Mouse (Mus musculus): Measurements from ENCODE around the gene Riox1.
"Not testable (repeated sequence)": the region's sequence is repeated elsewhere in the genome, so short reads cannot be mapped to it uniquely, and the experiment has no call there.

The Riox1 gene

DNA sequence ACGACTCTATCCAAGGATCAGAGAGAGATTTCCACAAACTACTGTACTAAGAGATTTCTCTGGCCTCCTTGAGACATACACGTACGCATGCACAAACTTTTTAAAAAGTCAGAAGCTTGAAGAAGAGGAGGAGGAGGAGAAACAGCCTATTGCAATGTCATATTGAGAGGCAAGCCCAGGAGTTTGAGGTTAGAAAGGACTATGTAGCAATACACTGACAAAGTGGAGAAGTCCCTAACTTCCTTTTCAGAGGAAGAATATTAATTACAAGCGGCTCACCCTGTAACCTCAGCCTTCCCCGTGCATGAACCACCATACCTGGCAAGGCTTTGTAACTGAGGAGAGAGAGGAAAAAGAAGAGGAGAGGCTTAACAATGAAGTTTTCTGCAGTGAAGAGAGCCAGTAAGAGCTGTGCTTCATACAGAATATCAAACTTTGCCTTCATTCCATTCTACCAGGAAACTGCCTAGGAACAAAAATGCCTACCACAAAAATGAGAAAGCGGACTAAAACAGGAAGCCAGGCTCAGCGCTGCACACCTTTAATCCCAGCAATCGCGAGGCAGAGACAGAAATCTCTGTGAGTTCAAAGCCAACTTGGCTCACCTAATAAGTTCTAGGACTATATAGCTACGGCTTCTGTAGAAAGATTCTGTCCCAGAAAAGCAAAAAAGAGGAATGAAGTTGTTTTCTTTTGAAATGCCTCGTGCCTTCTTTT lies 474 bp upstream of the Riox1 start:
- in situ Hi-C loops (cut with MseI, MboI) = no loop called here

DNA sequence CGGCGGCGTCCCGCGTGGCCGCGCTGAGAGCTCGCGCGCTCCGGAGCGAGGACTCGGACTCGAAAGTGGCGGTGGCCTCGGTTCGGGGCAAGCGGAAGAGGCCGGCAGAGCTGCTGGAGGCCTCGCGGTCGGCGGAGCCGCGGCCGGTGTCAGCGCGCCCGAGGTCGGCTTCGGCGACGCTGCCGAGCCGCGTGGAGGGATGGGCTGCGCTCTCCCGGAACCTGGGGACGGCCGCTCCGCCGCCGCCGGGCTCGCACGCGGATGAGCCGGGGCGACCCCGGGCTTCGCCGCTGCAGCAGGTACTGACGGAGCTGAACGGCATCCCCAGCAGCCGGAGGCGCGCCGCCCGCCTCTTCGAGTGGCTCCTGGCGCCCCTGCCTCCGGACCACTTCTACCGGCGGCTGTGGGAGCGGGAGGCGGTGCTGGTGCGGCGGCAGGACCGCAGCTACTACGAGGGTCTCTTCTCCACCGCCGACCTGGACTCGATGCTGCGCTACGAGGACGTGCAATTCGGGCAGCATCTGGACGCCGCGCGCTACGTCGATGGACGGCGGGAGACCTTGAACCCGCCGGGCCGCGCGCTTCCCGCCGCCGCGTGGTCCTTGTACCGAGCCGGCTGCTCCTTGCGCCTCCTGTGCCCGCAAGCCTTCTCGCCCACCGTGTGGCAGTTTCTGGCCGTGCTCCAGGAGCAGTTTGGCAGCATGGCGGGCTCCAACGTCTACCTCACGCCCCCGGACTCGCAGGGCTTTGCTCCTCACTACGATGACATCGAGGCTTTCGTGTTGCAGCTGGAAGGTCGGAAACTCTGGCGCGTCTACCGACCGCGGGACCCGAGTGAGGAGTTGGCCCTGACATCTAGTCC lies 663 bp downstream of the Riox1 start:
- in situ Hi-C loops (cut with MseI, MboI) = no loop called here

DNA sequence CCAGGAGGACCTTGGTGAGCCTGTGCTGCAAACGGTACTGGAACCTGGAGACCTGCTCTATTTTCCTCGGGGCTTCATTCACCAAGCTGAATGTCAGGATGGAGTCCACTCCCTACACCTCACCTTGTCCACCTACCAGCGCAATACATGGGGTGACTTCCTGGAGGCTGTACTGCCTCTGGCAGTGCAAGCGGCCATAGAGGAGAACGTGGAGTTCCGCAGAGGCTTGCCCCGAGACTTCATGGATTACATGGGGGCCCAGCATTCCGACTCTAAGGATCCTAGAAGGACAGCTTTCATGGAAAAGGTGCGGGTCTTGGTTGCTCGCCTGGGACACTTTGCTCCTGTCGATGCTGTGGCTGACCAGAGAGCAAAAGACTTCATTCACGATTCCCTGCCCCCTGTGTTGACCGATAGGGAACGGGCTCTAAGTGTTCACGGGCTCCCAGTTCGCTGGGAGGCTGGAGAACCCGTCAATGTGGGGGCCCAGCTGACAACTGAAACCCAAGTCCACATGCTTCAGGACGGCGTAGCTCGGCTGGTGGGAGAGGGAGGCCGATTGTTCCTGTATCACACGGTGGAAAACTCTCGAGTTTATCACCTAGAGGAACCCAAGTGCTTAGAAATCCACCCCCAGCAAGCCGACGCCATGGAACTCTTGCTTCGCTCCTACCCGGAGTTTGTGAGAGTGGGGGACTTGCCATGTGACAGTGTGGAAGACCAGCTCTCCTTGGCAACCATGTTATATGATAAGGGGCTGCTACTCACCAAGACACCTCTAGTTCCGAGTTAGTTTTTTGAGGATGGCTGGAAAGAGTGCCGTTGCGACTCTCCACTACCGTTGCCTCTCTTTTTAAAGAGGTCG lies 1.5 kb downstream of the Riox1 start:
- in situ Hi-C loops (cut with MseI, MboI) = no loop called here

DNA sequence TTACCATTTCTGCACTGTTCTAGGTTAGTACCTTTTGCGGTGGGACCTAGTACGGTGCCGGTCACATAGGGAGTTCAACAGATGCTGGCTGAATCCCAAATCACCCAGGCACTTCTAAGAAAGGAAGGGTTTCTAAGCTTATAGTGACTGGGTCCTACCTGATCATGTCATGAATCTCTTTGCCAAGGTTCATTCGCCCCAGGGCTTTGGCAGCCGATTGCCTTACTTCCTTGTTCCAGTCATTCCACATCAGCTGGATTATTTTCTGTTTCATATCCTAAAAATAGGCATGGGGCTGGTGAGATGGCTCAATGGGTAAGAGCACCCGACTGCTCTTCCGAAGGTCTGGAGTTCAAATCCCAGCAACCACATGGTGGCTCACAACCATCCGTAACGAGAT lies 7.9 kb downstream of the Riox1 start:
- in situ Hi-C loops (cut with MseI, MboI) = no loop called here

DNA sequence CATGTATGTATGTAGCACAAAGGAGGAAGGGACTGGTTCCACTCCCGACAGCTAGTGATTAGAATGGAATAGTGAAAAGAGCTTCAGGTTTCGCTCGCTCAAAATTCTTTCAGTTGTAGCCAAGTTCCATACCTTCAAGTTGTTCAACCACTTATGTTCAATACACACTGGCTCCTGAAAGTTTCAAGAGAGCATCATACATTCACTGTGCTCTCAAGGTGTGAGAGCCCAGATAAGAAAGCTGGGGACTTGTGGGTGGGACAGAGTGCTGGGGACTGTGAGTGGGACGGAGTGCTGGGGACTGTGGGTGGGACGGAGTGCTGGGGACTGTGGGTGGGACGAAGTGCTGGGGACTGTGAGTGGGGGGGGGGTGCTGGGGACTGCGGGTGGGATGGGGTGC lies 14.8 kb downstream of the Riox1 start:
- in situ Hi-C loops (cut with MseI, MboI) = no loop called here

DNA sequence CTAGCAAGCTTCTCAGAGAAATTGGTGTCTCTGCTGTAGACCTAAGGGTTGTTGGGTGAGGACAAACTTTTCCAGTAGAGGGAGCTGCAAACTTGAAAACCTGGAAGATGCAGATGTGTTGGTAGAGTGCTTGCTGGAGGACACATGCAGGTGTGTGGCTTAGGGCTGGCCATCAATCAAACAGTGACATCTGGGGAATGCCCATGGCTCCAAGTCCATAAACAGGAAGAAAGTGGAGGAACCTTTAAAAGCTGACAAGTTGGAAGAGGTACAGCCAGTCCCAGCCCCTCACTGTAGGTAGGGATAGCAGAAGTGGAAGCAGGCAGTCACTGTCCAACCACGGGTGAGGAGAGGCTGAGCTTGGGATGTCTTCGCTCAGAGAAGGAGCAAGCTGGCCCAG lies 21.7 kb downstream of the Riox1 start:
- in situ Hi-C loops (cut with MseI, MboI) = loop anchor here in 1 of 2 experiments (5.0 kb wide), 1 partner anchor 90 kb away; no protein-coding TSS in a partner anchor

DNA sequence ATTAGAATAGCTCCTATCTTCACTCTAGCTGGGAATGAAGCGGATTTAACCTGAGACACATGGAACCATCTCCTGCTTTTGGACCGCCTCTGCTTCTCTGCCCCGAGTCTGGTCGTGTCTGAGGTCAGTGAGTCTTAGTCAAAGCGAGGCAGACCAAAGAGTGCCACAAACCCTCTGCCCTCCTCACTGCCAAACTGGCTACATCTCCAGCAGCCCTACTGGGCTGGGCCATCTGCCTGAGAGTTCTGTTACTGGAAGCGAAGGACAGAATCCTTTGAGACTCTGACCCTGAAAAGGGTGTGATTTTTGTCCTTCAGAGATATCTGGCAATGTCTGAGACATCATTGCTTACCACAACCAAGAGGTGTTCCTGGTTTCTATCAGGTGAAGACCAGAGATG lies 28.5 kb downstream of the Riox1 start:
- in situ Hi-C loops (cut with MseI, MboI) = no loop called here

DNA sequence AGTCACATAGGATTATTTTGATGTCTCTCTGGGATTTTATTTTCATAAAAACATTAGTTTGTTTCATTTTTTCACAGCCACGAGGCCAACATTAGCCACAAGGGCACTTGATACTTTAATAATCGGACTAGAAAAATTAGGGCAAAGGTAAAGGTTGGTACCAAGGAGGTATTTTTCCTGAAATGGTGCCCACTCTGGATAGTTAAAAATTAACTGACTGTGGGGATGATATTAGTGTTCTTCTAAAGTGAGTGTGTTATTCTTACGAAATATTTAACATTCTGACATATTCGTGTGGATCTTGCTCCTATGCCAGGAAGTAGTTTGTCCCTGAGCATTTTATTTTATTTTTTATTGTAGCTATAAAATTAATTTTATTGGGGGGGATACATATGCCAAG lies 31.2 kb downstream of the Riox1 start:
- in situ Hi-C loops (cut with MseI, MboI) = no loop called here

DNA sequence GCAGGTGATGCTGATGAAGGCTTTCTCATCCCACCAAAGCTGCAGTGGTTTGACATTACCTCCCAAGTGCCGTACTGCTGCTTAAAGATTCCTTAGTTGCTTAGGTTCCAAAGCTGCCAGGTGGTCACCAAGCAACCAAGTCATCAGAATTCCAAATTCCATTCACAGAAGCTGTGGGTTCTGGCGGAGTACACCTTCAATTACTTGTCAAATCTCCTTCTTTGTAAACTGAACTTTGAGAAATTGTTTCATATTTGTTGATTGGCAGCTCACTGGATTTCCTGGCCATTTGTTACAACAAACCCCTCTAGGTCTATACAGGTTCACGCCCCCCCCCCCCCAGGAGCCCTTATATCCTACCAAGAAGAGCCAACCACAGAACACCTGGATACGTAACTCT lies 34.3 kb downstream of the Riox1 start, which contains the start of gene Heatr4:
Gene Heatr4 (minus strand): TSS at position 101 of the 400 bp plus-strand sequence.
- in situ Hi-C loops (cut with MseI, MboI) = no loop called here

DNA sequence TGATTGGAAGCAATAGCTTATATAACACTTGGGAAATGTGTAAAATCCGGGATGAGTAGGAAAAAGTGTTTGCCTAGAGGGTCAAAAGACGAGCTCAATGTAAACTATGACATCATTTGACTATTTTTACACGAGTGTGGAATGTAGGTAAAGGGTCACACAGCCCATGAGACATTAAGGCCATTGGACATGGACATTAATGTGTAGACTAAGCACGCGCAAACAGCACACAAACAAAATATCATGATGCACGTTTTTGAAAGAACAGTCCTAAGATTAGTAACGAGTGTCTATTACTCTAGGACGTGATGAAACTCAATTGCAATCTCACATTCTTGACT lies 36.8 kb downstream of the Riox1 start:
- in situ Hi-C loops (cut with MseI, MboI) = no loop called here

DNA sequence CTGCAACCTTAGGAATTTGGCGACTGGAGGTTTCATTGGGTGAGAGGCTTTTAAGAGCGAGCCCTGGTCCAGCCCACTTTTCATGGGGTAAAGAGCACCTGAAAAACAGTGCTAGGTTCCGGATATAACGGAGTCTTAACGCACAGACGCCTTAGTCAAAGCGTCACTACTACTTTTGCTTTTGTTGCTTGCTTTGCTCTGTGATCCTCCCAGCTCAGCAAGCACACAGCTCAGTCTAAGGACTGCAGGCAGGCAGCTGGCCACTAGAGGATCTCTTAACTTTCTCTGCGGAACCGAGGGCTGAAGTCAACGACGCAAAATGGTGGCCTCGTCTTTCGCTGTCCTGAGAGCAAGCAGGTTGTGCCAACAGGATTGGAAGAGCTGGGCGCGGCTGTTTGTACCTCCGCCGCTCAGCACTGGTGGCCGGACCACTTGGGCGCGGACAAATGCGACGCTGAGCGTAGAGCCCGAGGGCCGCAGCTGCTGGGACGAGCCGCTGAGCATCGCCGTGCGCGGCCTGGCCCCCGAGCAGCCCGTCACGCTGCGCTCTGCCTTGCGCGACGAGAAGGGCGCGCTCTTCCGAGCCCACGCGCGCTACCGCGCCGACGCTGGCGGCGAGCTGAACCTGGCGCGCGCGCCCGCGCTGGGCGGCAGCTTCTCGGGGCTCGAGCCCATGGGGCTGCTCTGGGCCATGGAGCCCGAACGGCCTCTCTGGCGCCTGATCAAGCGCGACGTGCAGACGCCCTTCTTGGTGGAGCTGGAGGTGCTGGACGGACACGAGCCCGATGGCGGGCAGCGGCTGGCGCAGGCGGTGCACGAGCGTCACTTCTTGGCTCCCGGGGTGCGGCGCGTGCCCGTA lies 37.4 kb downstream of the Riox1 start, which contains the start of gene Acot2:
Gene Acot2 (plus strand): TSS at position 279 of the 859 bp plus-strand sequence.
- in situ Hi-C loops (cut with MseI, MboI) = no loop called here

DNA sequence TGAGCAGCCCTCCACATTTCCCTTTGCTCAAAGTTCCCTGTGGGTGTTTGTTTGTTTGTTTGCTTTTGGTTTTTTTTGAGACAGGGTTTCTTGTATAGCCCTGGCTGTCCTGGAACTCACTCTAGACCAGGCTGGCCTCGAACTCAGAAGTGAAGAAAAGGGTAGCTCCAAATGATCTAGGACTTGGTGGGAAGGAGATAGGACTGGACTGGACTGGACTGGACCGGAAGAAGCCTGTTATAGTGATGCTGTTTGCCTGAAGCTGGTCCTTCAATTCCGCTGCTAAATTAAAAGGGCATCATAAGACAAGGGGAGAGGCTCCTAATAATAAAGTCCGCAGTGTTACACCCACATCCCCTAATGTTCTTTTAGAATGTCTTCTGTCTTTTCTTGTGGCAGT lies 38.1 kb downstream of the Riox1 start:
- in situ Hi-C loops (cut with MseI, MboI) = no loop called here

DNA sequence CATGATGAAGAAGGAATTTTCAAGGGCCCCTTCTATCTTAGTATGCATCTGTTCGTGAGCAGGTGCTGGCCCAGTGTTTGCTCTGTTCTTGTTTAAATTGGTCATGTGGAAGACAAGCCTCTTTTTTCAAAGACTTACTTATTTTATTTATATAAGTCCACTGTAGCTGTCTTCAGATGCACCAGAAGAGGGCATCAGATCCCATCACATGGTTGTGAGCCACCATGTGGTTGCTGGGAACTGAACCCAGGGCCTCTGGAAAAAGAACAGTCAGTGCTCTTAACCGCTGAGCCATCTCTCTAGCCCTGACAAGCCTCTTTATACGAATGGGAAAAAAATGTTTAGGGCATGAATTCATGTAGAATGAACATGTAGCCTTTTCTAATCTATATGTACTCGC lies 39.0 kb downstream of the Riox1 start:
- in situ Hi-C loops (cut with MseI, MboI) = no loop called here

DNA sequence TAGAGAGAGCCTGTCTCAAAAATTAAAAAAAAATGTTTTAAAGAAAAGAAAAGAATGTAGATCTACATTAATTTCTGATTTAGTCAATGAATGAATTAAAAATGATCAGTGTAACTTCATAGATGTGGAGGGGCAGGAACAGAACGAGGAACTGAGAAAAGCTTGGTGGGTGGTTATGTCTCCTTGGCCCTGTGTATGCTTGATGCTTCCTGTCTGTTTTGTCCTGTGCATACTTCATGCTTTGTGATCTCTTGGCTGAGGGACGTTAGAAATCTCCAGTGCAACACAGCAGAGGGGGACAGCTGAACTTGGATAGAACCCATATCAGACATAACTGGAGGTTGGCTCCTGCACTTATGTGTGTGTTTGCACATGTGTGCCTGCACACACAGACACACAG lies 46.8 kb downstream of the Riox1 start:
- in situ Hi-C loops (cut with MseI, MboI) = no loop called here

DNA sequence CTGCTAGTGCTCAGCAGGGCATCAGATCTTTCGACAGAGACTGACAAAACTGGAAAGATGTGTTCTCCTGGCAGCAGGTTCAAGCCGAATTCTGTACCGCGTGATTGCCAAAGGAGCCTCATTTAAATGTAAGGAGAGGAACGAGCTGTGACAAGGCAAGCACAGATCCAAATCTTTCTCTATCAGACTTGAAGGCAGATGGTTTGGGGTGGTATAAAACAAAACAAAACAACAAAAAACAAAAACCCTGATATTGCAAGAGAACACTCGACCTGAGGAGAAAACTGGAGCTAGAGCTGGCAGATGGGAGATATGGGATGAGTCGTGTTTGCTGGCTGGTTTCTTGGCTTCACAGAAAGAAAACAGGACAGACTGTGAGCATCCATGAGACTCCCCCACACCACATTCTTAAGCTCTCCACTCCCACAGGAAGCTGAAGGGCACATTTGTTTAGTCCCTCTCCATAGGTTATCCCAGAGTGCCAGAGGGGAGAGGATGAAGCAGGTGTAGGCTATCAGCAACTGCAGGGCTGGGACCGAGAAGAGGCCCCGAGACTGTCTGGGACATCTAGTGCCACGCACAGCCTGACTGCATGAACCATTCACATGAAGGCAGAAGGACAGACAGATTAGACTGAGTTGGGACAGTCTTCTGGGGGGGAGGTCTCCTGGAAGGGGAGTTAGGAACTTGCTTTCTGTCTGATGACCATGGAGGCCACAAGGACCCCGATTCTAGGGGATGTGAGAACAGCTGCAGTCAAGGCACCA lies 48.1 kb downstream of the Riox1 start:
- in situ Hi-C loops (cut with MseI, MboI) = no loop called here

DNA sequence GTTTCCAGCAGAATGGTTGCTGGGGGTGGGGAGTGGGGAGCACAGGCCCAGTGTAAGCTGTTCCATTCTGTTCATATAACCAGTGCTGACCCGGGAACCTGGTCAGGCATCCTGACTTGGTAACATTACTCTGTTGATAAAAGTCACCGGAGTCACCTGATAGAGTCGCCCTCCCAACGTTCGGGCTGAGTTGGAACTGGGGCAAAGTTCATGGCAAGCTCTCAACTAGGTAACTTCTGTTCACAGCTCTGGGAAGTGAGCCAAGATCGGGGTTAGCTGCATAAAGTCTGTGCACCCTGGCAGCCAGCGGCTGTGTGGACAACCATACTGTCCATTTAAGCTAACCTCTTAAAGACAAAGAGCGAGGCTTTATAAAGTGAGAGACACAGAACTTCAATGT lies 48.8 kb downstream of the Riox1 start:
- in situ Hi-C loops (cut with MseI, MboI) = not testable (repeated sequence)

DNA sequence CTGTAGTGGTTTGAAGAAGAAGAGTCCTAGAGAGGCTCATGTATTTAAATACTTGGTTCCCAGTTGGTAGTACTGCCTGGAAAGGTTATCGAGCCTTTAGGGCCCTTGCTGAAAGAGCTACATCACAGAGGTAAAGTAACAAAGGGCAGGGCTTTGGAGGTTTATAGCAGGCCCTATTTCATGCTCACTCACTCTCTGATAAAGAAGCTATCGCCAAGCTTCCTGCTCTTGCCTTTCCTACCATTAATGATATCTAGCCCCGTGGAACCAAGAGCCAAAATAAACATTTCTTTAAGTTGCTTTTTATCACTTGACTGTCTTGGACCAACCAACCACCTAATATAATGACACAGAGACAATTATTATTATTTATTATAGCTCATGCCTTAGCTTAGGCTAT lies 50.0 kb downstream of the Riox1 start:
- in situ Hi-C loops (cut with MseI, MboI) = no loop called here

Data from mouse trophoblast stem cell (cell line).